Mouse (Mus musculus) CH12.LX (cell line): ENCODE data around the gene Rora.

Source experiments
- BHLHE40 ChIP-seq: IDR thresholded peaks from 2 replicates; pipeline ENCODE4 v1.6.1; 2011; ENCODE audit warnings: mild to moderate bottlenecking, low read depth, low read length, improper control_type of control experiment
- CHD2 ChIP-seq: IDR thresholded peaks from 2 replicates; pipeline ENCODE4 v1.6.1; 2011; ENCODE audit warnings: low read length, improper control_type of control experiment
- CTCF ChIP-seq, 2 experiments: IDR thresholded peaks in 1 of 2; conservative IDR thresholded peaks in 1 of 2; 2 replicates each; pipeline ENCODE4 v1.5.1; 2011 to 2012; ENCODE audit warnings: low read depth in 2 of 2, low read length in 2 of 2, improper control_type of control experiment in 1 of 2, inconsistent platforms in 1 of 2, mild to moderate bottlenecking in 1 of 2, moderate library complexity in 1 of 2
- E2F4 ChIP-seq: IDR thresholded peaks from 2 replicates; pipeline ENCODE4 v1.6.1; 2011; ENCODE audit warnings: low read depth, low read length, improper control_type of control experiment; ENCODE audit not compliant: insufficient replicate concordance
- EP300 ChIP-seq: IDR thresholded peaks from 2 replicates; pipeline ENCODE4 v1.6.1; 2011; ENCODE audit warnings: low read length, improper control_type of control experiment
- ETS1 ChIP-seq: conservative IDR thresholded peaks from 2 replicates; pipeline ENCODE4 v1.6.1; 2012; ENCODE audit warnings: low read depth, mild to moderate bottlenecking, inconsistent platforms, low read length, improper control_type of control experiment, moderate library complexity
- MAX ChIP-seq: IDR thresholded peaks from 2 replicates; pipeline ENCODE4 v1.6.1; 2011; ENCODE audit warnings: low read length, improper control_type of control experiment
- POLR2A ChIP-seq: IDR thresholded peaks from 2 replicates; pipeline ENCODE4 v1.6.1; 2011; ENCODE audit warnings: low read depth, mild to moderate bottlenecking, improper control_type of control experiment, low read length
- TCF12 ChIP-seq: IDR thresholded peaks from 2 replicates; pipeline ENCODE4 v1.6.1; 2014; ENCODE audit warnings: low read depth, mild to moderate bottlenecking, inconsistent platforms, low read length, improper control_type of control experiment
- ZC3H11A ChIP-seq: IDR thresholded peaks from 2 replicates; pipeline ENCODE4 v1.6.1; 2012; ENCODE audit warnings: low read depth, mild to moderate bottlenecking, inconsistent platforms, low read length, improper control_type of control experiment

- TF ChIP-seq E2F4, result no peak
- TF ChIP-seq TCF12, result no peak
- TF ChIP-seq EP300, result no peak
- TF ChIP-seq CTCF (conservative IDR thresholded peaks at IDR 0.05 in 1 of 2, IDR thresholded peaks at IDR 0.05 in 1 of 2; ENCODE audit: low read depth in 2 of 2, low read length in 2 of 2), result no peak
- TF ChIP-seq MAX, result no peak
- TF ChIP-seq POLR2A, result no peak
- TF ChIP-seq BHLHE40, result no peak
- no peak for TF ChIP-seq ZC3H11A
- TF ChIP-seq ETS1, result no peak
- no peak for TF ChIP-seq CHD2
These were observed 636.7 kb downstream of the Rora start for GRCm38 (mm10) chr9:69290018-69290880.
